Mouse (Mus musculus) kidney, embryonic 15.5 days (tissue): Measurements from ENCODE around the gene Cacna1d. TPM values are rescaled to one million over a fixed set of nuclear protein-coding genes. Genes with fewer than 3 reads are reported as not detected.

Source experiments
- ATAC-seq: fragments of 200-750 bp; cut with Nextera tagmentation; replicated peaks from 2 replicates; pipeline ENCODE4 v1.8.0; 2017; ENCODE audit warnings: moderate TSS enrichment; ENCODE audit not compliant: low FRiP score
- H3K27ac ChIP-seq: fragments of 300-500 bp; sonication (generic); 2 replicates; pipeline ENCODE4 v1.5.1; 2015; ENCODE audit warnings: mild to moderate bottlenecking, inconsistent platforms
- H3K27me3 ChIP-seq: fragments of 300-500 bp; sonication (generic); 2 replicates; pipeline ENCODE4 v1.6.1; 2015; ENCODE audit warnings: inconsistent platforms
- H3K36me3 ChIP-seq: fragments of 300-500 bp; sonication (generic); 2 replicates; pipeline ENCODE4 v1.6.1; 2015; ENCODE audit warnings: inconsistent platforms
- H3K4me1 ChIP-seq: fragments of 300-500 bp; sonication (generic); 2 replicates; pipeline ENCODE4 v1.6.1; 2015; ENCODE audit warnings: inconsistent platforms
- H3K4me2 ChIP-seq: fragments of 300-500 bp; sonication (generic); 2 replicates; pipeline ENCODE4 v1.6.1; 2015; ENCODE audit warnings: moderate library complexity, mild to moderate bottlenecking, inconsistent platforms
- H3K4me3 ChIP-seq: fragments of 300-500 bp; sonication (generic); replicated peaks from 2 replicates; pipeline ENCODE4 v1.5.1; 2015; ENCODE audit warnings: mild to moderate bottlenecking, inconsistent platforms
- H3K9ac ChIP-seq: fragments of 300-500 bp; sonication (generic); 2 replicates; pipeline ENCODE4 v1.6.1; 2015; ENCODE audit warnings: mild to moderate bottlenecking, inconsistent platforms
- H3K9me3 ChIP-seq: fragments of 300-500 bp; sonication (generic); replicated peaks from 2 replicates; pipeline ENCODE4 v1.6.1; 2016; ENCODE audit warnings: inconsistent platforms
- WGBS: fragments of 180-500 bp; shearing (Covaris S2); methylation state at CpG from one replicate; pipeline ENCODE4 v1.1.7; 2015; ENCODE audit warnings: mixed read lengths; 5-methylcytosine and 5-hydroxymethylcytosine counted together
- polyA plus RNA-seq: library from polyadenylated mRNA; unstranded; fragments of >200 nt; fragmentation: Nextera tagmentation; extraction: Ambion mirVana; gene quantifications from 2 replicates; pipeline ENCODE4 v1.2.1, GENCODE M21; 2015

Cacna1d gene
- polyA plus RNA-seq, 1 experiment from 2014 or later = 3.3 TPM

DNA sequence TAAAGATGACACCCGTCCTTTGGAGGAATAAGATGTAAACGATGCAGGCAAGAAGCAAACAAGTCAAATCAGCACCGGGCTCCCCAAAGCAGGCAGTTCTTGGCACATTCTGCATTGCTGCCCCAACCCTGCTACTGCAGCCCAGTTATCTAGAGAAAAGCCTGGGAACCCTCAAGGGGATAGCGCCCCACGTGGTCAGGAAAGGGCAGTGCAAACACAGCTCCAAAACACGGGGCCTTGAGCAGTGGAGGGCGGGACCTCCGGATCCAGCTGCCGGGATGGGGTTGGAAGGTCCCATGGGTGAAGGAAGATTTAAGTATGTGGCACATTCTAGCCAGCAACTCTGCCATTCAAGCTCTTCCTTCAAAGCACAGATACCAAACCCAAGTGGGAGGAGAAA, 361.9 kb downstream of the Cacna1d start:
- ATAC-seq = no peak
- no peak overlapping the region for H3K4me3 ChIP-seq
- H3K36me3 ChIP-seq = no peaks in the 10 kb centered on the region
- H3K4me2 ChIP-seq = no peak overlapping the region
- H3K9me3 ChIP-seq = no peaks in the 10 kb centered on the region
- no peaks in the 10 kb centered on the region for H3K27me3 ChIP-seq
- no peak overlapping the region for H3K27ac ChIP-seq
- H3K4me1 ChIP-seq = no peaks in the 10 kb centered on the region
- 39% methylated on average over 9 of the region's 9 CpGs for WGBS
- H3K9ac ChIP-seq = no peak overlapping the region

- no peaks in the 10 kb centered on the region for H3K4me1 ChIP-seq
- ATAC-seq = no peak
- WGBS = 62% methylated on average over 20 of the region's 20 CpGs
Measured at GRCm38 (mm10) chr14:30124951-30125690, 366.1 kb downstream of the Cacna1d start.

GRCm38 (mm10) chr14:30120023-30120422, 371.2 kb downstream of the Cacna1d start:
- Histone ChIP-seq H3K27ac (no peak overlapping the region), H3K4me2 (no peak overlapping the region), H3K4me1 (no peaks in the 10 kb centered on the region), H3K9me3 (no peaks in the 10 kb centered on the region), H3K27me3 (no peaks in the 10 kb centered on the region), H3K4me3 (no peak overlapping the region), H3K36me3 (0 out of 2 replicates have a peak, but pooled peaks cover 2% of the 10 kb centered on the region), H3K9ac (no peak overlapping the region)
- no peak for ATAC-seq
- 76% methylated on average over 5 of the region's 5 CpGs for WGBS

More at GRCm38 (mm10) chr14:30124951-30125690, 366.1 kb downstream of the Cacna1d start:
- Histone ChIP-seq H3K36me3 (no peaks in the 10 kb centered on the region), H3K4me3 (no peak overlapping the region), H3K9ac (no peak overlapping the region), H3K27me3 (no peaks in the 10 kb centered on the region), H3K4me2 (no peak overlapping the region), H3K27ac (no peak overlapping the region), H3K9me3 (no peaks in the 10 kb centered on the region)

DNA sequence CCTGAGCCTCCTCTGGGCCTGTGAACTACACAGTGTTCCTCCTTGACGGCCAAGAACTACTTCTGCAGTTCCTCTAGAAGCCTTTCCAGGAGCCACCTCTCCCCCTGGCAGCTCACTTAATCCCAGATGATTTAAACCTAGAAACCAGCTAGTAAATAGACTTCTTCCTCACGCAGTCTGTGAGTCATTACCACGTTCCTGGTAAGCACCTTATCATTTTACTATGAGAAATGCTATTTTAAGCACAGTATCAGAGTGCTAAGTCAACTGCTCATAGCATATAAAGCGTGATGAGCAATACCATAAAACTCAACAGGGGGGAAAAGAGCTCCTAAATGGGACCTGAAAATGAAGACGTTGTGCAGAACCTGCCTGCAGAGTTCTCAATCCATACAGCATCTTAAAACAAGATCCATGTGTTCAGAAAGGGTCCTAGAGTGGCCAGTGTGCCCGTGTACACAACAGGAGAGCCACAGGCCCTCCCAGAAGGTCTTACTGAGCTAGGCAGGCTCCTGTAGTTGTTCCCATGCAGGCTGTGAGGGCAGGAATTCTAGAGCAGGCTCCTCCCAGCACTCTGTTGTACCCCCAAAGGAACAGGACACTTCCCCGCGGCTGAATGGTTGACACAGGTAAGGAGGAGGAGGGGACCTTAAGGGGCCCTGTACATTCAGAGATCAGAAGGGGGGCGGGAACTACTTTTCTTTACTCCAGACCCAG, 377.7 kb downstream of the Cacna1d start:
- no peaks in the 10 kb centered on the region for H3K9me3 ChIP-seq
- 57% methylated on average over 9 of the region's 9 CpGs for WGBS
- no peak overlapping the region for H3K9ac ChIP-seq
- H3K4me3 ChIP-seq = no peak overlapping the region
- H3K27ac ChIP-seq = no peak overlapping the region
- no peaks in the 10 kb centered on the region for H3K4me1 ChIP-seq
- no peak overlapping the region for H3K4me2 ChIP-seq
- H3K27me3 ChIP-seq = no peaks in the 10 kb centered on the region
- no peak for ATAC-seq
- 0 out of 2 replicates have a peak, but pooled peaks cover 2% of the 10 kb centered on the region for H3K36me3 ChIP-seq

- Histone ChIP-seq H3K27me3 (no peaks in the 10 kb centered on the region), H3K36me3 (no peaks in the 10 kb centered on the region), H3K27ac (no peak overlapping the region), H3K9ac (no peak overlapping the region), H3K4me1 (no peaks in the 10 kb centered on the region), H3K4me3 (no peak overlapping the region), H3K4me2 (no peak overlapping the region), H3K9me3 (no peaks in the 10 kb centered on the region)
- 58% methylated on average over 2 of the region's 2 CpGs for WGBS
- ATAC-seq = no peak
Measured at GRCm38 (mm10) chr14:30109079-30109478, 382.2 kb downstream of the Cacna1d start.

- no peak for ATAC-seq
Measured at GRCm38 (mm10) chr14:30106550-30106949, 384.7 kb downstream of the Cacna1d start.

GRCm38 (mm10) chr14:30105551-30105950, 385.7 kb downstream of the Cacna1d start:
- Histone ChIP-seq H3K4me1 (no peaks in the 10 kb centered on the region), H3K4me3 (no peak overlapping the region), H3K9me3 (no peaks in the 10 kb centered on the region), H3K27me3 (no peaks in the 10 kb centered on the region), H3K4me2 (no peak overlapping the region), H3K27ac (no peak overlapping the region), H3K9ac (no peak overlapping the region), H3K36me3 (no peaks in the 10 kb centered on the region)
- no peak for ATAC-seq
- 68% methylated on average over 6 of the region's 6 CpGs for WGBS

More at GRCm38 (mm10) chr14:30106550-30106949, 384.7 kb downstream of the Cacna1d start:
- Histone ChIP-seq H3K36me3 (no peaks in the 10 kb centered on the region), H3K9ac (no peak overlapping the region), H3K4me1 (no peaks in the 10 kb centered on the region), H3K27ac (no peak overlapping the region), H3K4me3 (no peak overlapping the region), H3K27me3 (no peaks in the 10 kb centered on the region), H3K4me2 (no peak overlapping the region), H3K9me3 (no peaks in the 10 kb centered on the region)
- 88% methylated on average over 4 of the region's 4 CpGs for WGBS

DNA sequence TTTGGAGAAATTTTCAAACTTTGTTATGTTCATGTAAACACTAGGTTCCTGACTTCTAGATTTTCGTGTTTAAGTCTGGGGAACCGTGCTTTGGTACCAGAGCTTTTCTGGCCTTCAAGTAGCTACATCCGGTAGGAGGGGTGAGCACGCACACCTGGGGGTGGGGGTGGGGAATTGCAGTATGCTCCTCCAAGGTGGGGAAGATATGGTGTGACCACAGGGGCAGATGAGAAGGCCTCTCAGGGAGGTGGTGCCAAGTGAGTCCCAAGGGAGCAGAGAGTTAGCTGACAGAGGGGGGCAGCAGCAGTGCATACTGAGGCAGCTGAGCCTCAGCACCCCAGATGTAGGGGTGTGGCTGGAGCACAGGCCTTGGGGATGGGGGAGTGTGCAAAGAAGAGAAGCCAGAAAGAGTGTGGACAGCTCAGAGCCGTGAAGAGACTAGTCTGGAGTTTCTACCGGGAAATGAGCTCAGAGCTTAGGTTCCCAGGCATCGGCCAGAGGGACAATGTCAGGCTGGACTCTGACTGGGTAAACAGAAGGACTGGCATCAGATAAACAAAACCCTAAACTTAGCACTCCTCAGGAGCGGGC, 387.2 kb downstream of the Cacna1d start:
- no peak for ATAC-seq
- Histone ChIP-seq H3K9me3 (no peaks in the 10 kb centered on the region), H3K4me1 (no peaks in the 10 kb centered on the region), H3K4me2 (no peak overlapping the region), H3K27me3 (no peaks in the 10 kb centered on the region), H3K36me3 (no peaks in the 10 kb centered on the region), H3K9ac (no peak overlapping the region), H3K27ac (no peak overlapping the region), H3K4me3 (no peak overlapping the region)
- 60% methylated on average over 8 of the region's 8 CpGs for WGBS

DNA sequence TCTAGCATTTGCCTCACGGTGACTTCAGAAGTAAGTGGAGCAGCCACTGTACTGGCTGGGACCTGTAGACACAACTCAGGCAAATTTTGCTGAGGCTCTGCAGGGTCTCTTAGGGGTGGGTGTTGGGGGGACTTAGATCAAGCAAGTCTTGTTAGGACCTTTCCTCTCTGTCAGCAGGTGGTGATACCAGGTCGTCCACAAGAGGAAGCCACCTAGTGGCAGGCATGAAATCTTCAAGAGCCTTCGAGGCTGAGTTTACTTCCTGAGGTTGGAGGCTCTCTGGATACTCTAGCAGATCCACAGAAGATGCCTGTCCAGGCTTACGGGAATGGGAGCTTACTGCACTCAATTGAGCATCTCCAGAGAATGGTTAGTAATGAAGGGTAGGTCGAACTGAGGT, 394.0 kb downstream of the Cacna1d start:
- Histone ChIP-seq H3K27ac (no peak overlapping the region), H3K36me3 (peaks cover 7% of the 10 kb centered on the region; the same call in 1 of the 2 replicates), H3K4me3 (no peak overlapping the region), H3K4me1 (no peaks in the 10 kb centered on the region), H3K9me3 (no peaks in the 10 kb centered on the region), H3K4me2 (no peak overlapping the region), H3K9ac (no peak overlapping the region), H3K27me3 (no peaks in the 10 kb centered on the region)
- ATAC-seq = no peak
- 56% methylated on average over 5 of the region's 5 CpGs for WGBS

DNA sequence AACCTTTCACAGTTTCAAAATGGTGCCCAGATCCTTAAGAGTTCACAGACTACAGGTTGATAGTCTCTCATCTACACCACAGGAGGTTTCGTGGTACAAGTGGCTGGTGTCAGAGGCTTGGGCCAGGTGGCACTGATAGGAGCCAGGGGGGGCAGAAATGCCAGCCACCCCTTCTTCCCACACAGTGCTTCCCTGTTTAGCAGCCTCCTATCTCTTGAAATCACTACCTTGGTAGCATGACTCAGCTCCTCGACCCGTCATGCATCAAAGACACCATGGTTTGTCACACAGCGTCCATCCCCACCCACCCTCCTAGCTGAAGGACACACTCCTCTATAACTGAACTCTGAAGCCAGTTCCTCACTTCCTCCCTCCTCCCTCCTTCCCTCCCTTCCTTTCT, 398.8 kb downstream of the Cacna1d start:
- WGBS = 63% methylated on average over 4 of the region's 4 CpGs
- Histone ChIP-seq H3K4me2 (no peak overlapping the region), H3K4me3 (no peak overlapping the region), H3K4me1 (0 out of 2 replicates have a peak, but pooled peaks cover 2% of the 10 kb centered on the region), H3K9me3 (no peaks in the 10 kb centered on the region), H3K27me3 (no peaks in the 10 kb centered on the region), H3K9ac (no peak overlapping the region), H3K27ac (no peak overlapping the region), H3K36me3 (peaks cover 7% of the 10 kb centered on the region; the same call in 1 of the 2 replicates)
- ATAC-seq = no peak

DNA sequence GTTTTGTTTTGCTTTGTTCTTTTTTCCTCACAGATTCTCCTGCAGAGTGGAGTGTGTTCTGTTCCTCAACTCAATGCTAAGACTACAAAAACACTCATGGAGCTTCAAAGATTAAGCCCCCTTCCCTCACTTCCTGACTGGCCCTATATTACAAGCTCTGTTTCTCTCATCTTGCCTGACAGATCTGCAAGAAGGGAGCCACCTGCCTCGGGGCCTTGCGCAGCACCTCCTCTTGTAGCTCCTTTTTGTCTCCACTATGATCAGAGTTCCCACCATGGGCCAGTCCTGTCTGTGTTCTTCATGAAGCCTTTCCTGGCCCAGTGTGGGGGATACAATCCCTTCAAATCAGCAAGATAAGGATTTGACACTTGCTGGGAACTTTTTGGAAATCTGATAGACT, 399.2 kb downstream of the Cacna1d start:
- Histone ChIP-seq H3K36me3 (peaks cover 7% of the 10 kb centered on the region; the same call in 1 of the 2 replicates), H3K9ac (no peak overlapping the region), H3K4me2 (no peak overlapping the region), H3K27me3 (no peaks in the 10 kb centered on the region), H3K4me3 (no peak overlapping the region), H3K27ac (no peak overlapping the region), H3K9me3 (no peaks in the 10 kb centered on the region), H3K4me1 (0 out of 2 replicates have a peak, but pooled peaks cover 2% of the 10 kb centered on the region)
- no peak for ATAC-seq
- 68% methylated on average over 2 of the region's 2 CpGs for WGBS

DNA sequence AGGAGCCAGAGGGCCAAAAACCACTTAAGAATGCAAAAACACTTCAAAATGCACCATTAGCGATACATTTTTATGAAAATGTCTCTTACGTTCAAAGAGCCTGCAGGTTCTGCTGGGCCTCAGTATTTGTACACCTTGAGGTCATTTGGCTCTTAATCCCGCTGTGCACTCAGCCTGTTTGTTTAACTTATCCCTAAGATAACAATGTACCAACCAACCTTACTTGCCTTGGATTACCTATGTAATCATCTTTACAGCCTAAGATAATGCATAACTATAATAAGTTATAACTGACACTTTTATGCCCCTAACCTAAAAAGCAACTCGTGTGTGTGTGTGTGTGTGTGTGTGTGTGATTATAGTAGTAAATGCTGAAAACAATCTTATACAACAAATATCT, 411.5 kb downstream of the Cacna1d start:
- ATAC-seq = no peak
- Histone ChIP-seq H3K4me2 (no peak overlapping the region), H3K27me3 (no peaks in the 10 kb centered on the region), H3K36me3 (no peaks in the 10 kb centered on the region), H3K4me3 (no peak overlapping the region), H3K9me3 (no peaks in the 10 kb centered on the region), H3K27ac (no peak overlapping the region), H3K4me1 (peaks cover 6% of the 10 kb centered on the region; the same call in 1 of the 2 replicates), H3K9ac (no peak overlapping the region)
- WGBS = 60% methylated on average over 4 of the region's 4 CpGs
